Mouse (Mus musculus): ENCODE results near the gene Ifrd2. TPM values are rescaled to one million over a fixed set of nuclear protein-coding genes. Genes with fewer than 3 reads are reported as not detected.

Ifrd2 gene
- total and polyA plus RNA-seq, 3 experiments, result 147 to 292 TPM; not detected in 1

- Histone ChIP-seq H3K4me3 (ENCODE audit: control insufficient read depth in 1 of 2, insufficient read depth in 1 of 2, low read depth in 2 of 2, low read length in 2 of 2) (peak within 1 kb of the TSS; percentile 72 to 90), H3K9me3 (replicated peaks; ENCODE audit: insufficient read depth, low read length) (no peaks in the 10 kb centered on the region), H3K4me1 (ENCODE audit: control insufficient read depth in 1 of 2, insufficient read depth in 2 of 2, low read length in 2 of 2) (peaks cover 0 to 13% of the 10 kb centered on the region in 2 experiments; a peak in 1 of 4 replicates), H3K79me2 (ENCODE audit: control insufficient read depth, insufficient read depth, low read length, poor library complexity) (peaks cover 16% of the 10 kb centered on the region), H3K27me3 (ENCODE audit: control insufficient read depth in 1 of 2, insufficient read depth in 2 of 2, low read length in 2 of 2) (no peaks in the 10 kb centered on the region), H3K27ac (ENCODE audit: control insufficient read depth, low read depth, low read length) (peak within 1 kb of the TSS; percentile 83), H3K9ac (ENCODE audit: control insufficient read depth, low read depth, low read length, poor library complexity, severe bottlenecking) (peak within 1 kb of the TSS; percentile 82), H3K36me3 (ENCODE audit: control insufficient read depth in 1 of 2, insufficient read depth in 2 of 2, low read length in 2 of 2) (peaks cover 0 to 6% of the 10 kb centered on the region in 2 experiments; a peak in 2 of 4 replicates)
- TF ChIP-seq MAX (IDR thresholded peaks at IDR 0.05; ENCODE audit: low read length), result peak; percentile 10; the same call in 1 of the 2 replicates
- peak; percentile 83 for TF ChIP-seq MXI1 (IDR thresholded peaks at IDR 0.05; ENCODE audit: low read depth, low read length)
- peak; percentile 95 for TF ChIP-seq SIN3A (IDR thresholded peaks at IDR 0.05; ENCODE audit: low read length)
- TF ChIP-seq ETS1 (IDR thresholded peaks at IDR 0.05; ENCODE audit: low read depth, low read length), result no peak
- peak; percentile 82 for TF ChIP-seq NELFE (IDR thresholded peaks at IDR 0.05; ENCODE audit: low read depth, low read length)
- peak; percentile 77 for TF ChIP-seq CHD2 (IDR thresholded peaks at IDR 0.05; ENCODE audit: low read length)
- 0 out of 2 replicates have a peak, but pooled peaks have one; percentile 67 for TF ChIP-seq POLR2AphosphoS2 (IDR thresholded peaks at IDR 0.05; ENCODE audit: low read length)
- TF ChIP-seq MYC (IDR thresholded peaks at IDR 0.05; ENCODE audit: low read depth, low read length), result peak; percentile 89
- TF ChIP-seq TCF12 (IDR thresholded peaks at IDR 0.05; ENCODE audit: low read depth, low read length), result no peak; the same call in 1 of the 2 replicates
- peak; percentile 74 for TF ChIP-seq TBP (IDR thresholded peaks at IDR 0.05; ENCODE audit: low read depth, low read length)
- peak; percentile 99 for TF ChIP-seq HCFC1 (IDR thresholded peaks at IDR 0.05; ENCODE audit: low read depth, low read length)
- peak; percentile 48 to 83; a peak in 3 of 4 replicates for TF ChIP-seq POLR2A (IDR thresholded peaks at IDR 0.05; ENCODE audit: control insufficient read depth in 1 of 2, insufficient read depth in 1 of 2, low read depth in 1 of 2, low read length in 2 of 2, poor library complexity in 1 of 2)
- no peak for TF ChIP-seq ZC3H11A (IDR thresholded peaks at IDR 0.05; ENCODE audit: low read depth, low read length)
- TF ChIP-seq KAT2A (conservative IDR thresholded peaks at IDR 0.05; ENCODE audit: low read depth, low read length), result peak; percentile 99
- peak; percentile 91 for TF ChIP-seq ELF1 (IDR thresholded peaks at IDR 0.05; ENCODE audit: low read depth, low read length)
- no peak for TF ChIP-seq RAD21 (IDR thresholded peaks at IDR 0.05; ENCODE audit: low read depth, low read length)
- peak; percentile 57; the same call in 1 of the 2 replicates for TF ChIP-seq MYB (IDR thresholded peaks at IDR 0.05; ENCODE audit: low read depth, low read length)
- TF ChIP-seq MAZ (IDR thresholded peaks at IDR 0.05; ENCODE audit: low read depth, low read length), result no peak; the same call in 1 of the 2 replicates
- peak; percentile 89 for TF ChIP-seq NRF1 (IDR thresholded peaks at IDR 0.05; ENCODE audit: insufficient read depth, low read depth, low read length, poor library complexity, severe bottlenecking)
- peak; percentile 97 for DNase-seq (ENCODE audit: low read depth, low spot score)
These were observed 45.7 kb upstream of the Ifrd2 start, which contains the start of the genes Cyb561d2 and Nprl2 for GRCm38 (mm10) chr9:107541474-107542351. TSS of gene Cyb561d2 (minus strand) at chr9:107542193. TSS of gene Nprl2 (plus strand) at chr9:107542226.

GRCm38 (mm10) chr9:107542352-107542686 is 45.1 kb upstream of the Ifrd2 start:
- DNase-seq (ENCODE audit: low read depth, low spot score), result no peak
- TF ChIP-seq EP300 (IDR thresholded peaks at IDR 0.05; ENCODE audit: low read depth in 1 of 2, low read length in 2 of 2) (no peak), MAZ (IDR thresholded peaks at IDR 0.05; ENCODE audit: low read depth, low read length) (peak; percentile 2; the same call in 1 of the 2 replicates)
- H3K4me3 ChIP-seq (ENCODE audit: control insufficient read depth in 1 of 2, insufficient read depth in 1 of 2, low read depth in 2 of 2, low read length in 2 of 2), result peak overlapping the region; percentile 72 to 90
- H3K9me3 ChIP-seq (replicated peaks; ENCODE audit: insufficient read depth, low read length), result no peaks in the 10 kb centered on the region
- peaks cover 0 to 2% of the 10 kb centered on the region in 2 experiments; a peak in 1 of 4 replicates for H3K36me3 ChIP-seq (ENCODE audit: control insufficient read depth in 1 of 2, insufficient read depth in 2 of 2, low read length in 2 of 2)
- H3K79me2 ChIP-seq (ENCODE audit: control insufficient read depth, insufficient read depth, low read length, poor library complexity), result peaks cover 10% of the 10 kb centered on the region
- H3K27me3 ChIP-seq (ENCODE audit: control insufficient read depth in 1 of 2, insufficient read depth in 2 of 2, low read length in 2 of 2), result no peaks in the 10 kb centered on the region
- H3K4me1 ChIP-seq (ENCODE audit: control insufficient read depth in 1 of 2, insufficient read depth in 2 of 2, low read length in 2 of 2), result peaks cover 0 to 8% of the 10 kb centered on the region in 2 experiments; a peak in 1 of 4 replicates
- H3K27ac ChIP-seq (ENCODE audit: control insufficient read depth, low read depth, low read length), result peak overlapping the region; percentile 51
- peak overlapping the region; percentile 82 for H3K9ac ChIP-seq (ENCODE audit: control insufficient read depth, low read depth, low read length, poor library complexity, severe bottlenecking)

Data from MEL (cell line).